Mouse (Mus musculus) adrenal gland, adult 8-10 months (tissue): Measurements from ENCODE around the gene Htra3. TPM values are rescaled to one million over a fixed set of nuclear protein-coding genes. Genes with fewer than 3 reads are reported as not detected.

Source experiments
- DNase-seq: peaks from one replicate; pipeline ENCODE4 v3.0.0; 2022
- total RNA-seq, 4 experiments: library from RNA; stranded (reverse); gene quantifications; 2 replicates each; pipeline ENCODE4 v1.2.4; 2022

The Htra3 gene
- total RNA-seq, 4 experiments from 2014 or later, result 21.3 to 114 (median 48.7) TPM

GRCm38 (mm10) chr5:35693638-35694037 lies 14.1 kb upstream of the Htra3 start:
- no peak for DNase-seq

- no peak for DNase-seq
These were observed 11.7 kb upstream of the Htra3 start for GRCm38 (mm10) chr5:35691246-35691645.

GRCm38 (mm10) chr5:35690485-35691165 lies 11.0 kb upstream of the Htra3 start:
- peak; percentile 88 for DNase-seq

GRCm38 (mm10) chr5:35689374-35689773 lies 9.8 kb upstream of the Htra3 start:
- peak; percentile 51 for DNase-seq

GRCm38 (mm10) chr5:35688851-35689250 lies 9.3 kb upstream of the Htra3 start:
- DNase-seq, result no peak

- no peak for DNase-seq
These were observed 7.5 kb upstream of the Htra3 start for GRCm38 (mm10) chr5:35687098-35687497.

GRCm38 (mm10) chr5:35686336-35686735 lies 6.8 kb upstream of the Htra3 start:
- DNase-seq, result no peak

- no peak for DNase-seq
These were observed 5.5 kb upstream of the Htra3 start for GRCm38 (mm10) chr5:35685079-35685478.

- DNase-seq, result no peak
These were observed 1.4 kb upstream of the Htra3 start for GRCm38 (mm10) chr5:35680958-35681357.

- DNase-seq, result no peak
These were observed 2.6 kb downstream of the Htra3 start for GRCm38 (mm10) chr5:35676964-35677363.

- DNase-seq, result peak; percentile 75
These were observed 5.5 kb downstream of the Htra3 start for GRCm38 (mm10) chr5:35674081-35674555.

GRCm38 (mm10) chr5:35673086-35673485 lies 6.5 kb downstream of the Htra3 start:
- peak; percentile 95 for DNase-seq

- DNase-seq, result no peak
These were observed 7.0 kb downstream of the Htra3 start for GRCm38 (mm10) chr5:35672581-35672980.

- DNase-seq, result no peak
These were observed 8.1 kb downstream of the Htra3 start for GRCm38 (mm10) chr5:35671474-35671891.

GRCm38 (mm10) chr5:35670412-35670801 lies 9.2 kb downstream of the Htra3 start:
- no peak for DNase-seq

GRCm38 (mm10) chr5:35669747-35670411 lies 9.7 kb downstream of the Htra3 start:
- DNase-seq, result no peak

GRCm38 (mm10) chr5:35666152-35666551 lies 13.4 kb downstream of the Htra3 start:
- no peak for DNase-seq

GRCm38 (mm10) chr5:35662021-35662545 lies 17.5 kb downstream of the Htra3 start:
- no peak for DNase-seq

- DNase-seq, result no peak
These were observed 18.4 kb downstream of the Htra3 start for GRCm38 (mm10) chr5:35661210-35661609.

GRCm38 (mm10) chr5:35659503-35659902 lies 20.1 kb downstream of the Htra3 start:
- no peak for DNase-seq

- DNase-seq, result no peak
These were observed 23.7 kb downstream of the Htra3 start for GRCm38 (mm10) chr5:35655753-35656485.

- no peak for DNase-seq
These were observed 25.7 kb downstream of the Htra3 start for GRCm38 (mm10) chr5:35653743-35654395.

- DNase-seq, result no peak
These were observed 26.7 kb downstream of the Htra3 start for GRCm38 (mm10) chr5:35652872-35653271.
